Mouse (Mus musculus) frontal cortex, adult 2 months (tissue): ENCODE data around the gene Defa20. TPM values are rescaled to one million over a fixed set of nuclear protein-coding genes. Genes with fewer than 3 reads are reported as not detected.
"Not testable (repeated sequence)": the region's sequence is repeated elsewhere in the genome, so short reads cannot be mapped to it uniquely, and the experiment has no call there.

Experiments
- DNase-seq, 2 experiments: peaks; one replicate each; pipeline ENCODE4 v3.0.0; 2022; ENCODE audit warnings: low spot score in 1 of 2; ENCODE audit errors: extremely low spot score in 1 of 2
- polyA plus RNA-seq: library from polyadenylated mRNA; depleted of rRNA; stranded (reverse); fragments of >200 nt; gene quantifications from 2 replicates; pipeline ENCODE4 v1.2.3, GENCODE M21; 2012; rRNA removed

Defa20 gene
- polyA plus RNA-seq = 0.40 TPM in 1 of 2 replicates, not detected in the other

- DNase-seq = not testable (repeated sequence)
These were observed at the start of gene Defa20 for GRCm38 (mm10) chr8:21508958-21509357. TSS of gene Defa20 (plus strand) at chr8:21509258.

GRCm38 (mm10) chr8:21528732-21529131 is 19.7 kb downstream of the Defa20 start, which contains the start of gene Defa32:
TSS of gene Defa32 (plus strand) at chr8:21529032.
- not testable (repeated sequence) for DNase-seq

Other genes with a start within 250 kb of the Defa20 start
- not detected in 2 replicates for gene Defa27, start 193.7 kb upstream of the Defa20 start, polyA plus RNA-seq
- gene Defa29, start 182.2 kb upstream of the Defa20 start, polyA plus RNA-seq = not detected in 2 replicates
- gene Defa2, start 130.7 kb upstream of the Defa20 start, polyA plus RNA-seq = not detected in 2 replicates
- not detected in 2 replicates for gene Defa33, start 117.4 kb upstream of the Defa20 start, polyA plus RNA-seq
- gene Defa36, start 81.8 kb upstream of the Defa20 start, polyA plus RNA-seq = not detected in 2 replicates
- gene Gm7849, start 52.7 kb upstream of the Defa20 start, polyA plus RNA-seq = not detected in 2 replicates
- gene Defa32, start 19.8 kb downstream of the Defa20 start, polyA plus RNA-seq = 0.40 TPM in 1 of 2 replicates, not detected in the other
- not detected in 2 replicates for gene Defa37, start 56.1 kb downstream of the Defa20 start, polyA plus RNA-seq
- gene Defa28, start 73.7 kb downstream of the Defa20 start, polyA plus RNA-seq = not detected in 2 replicates
- not detected in 2 replicates for gene Gm7861, start 85.2 kb downstream of the Defa20 start, polyA plus RNA-seq
- not detected in 2 replicates for gene Defa26, start 108.9 kb downstream of the Defa20 start, polyA plus RNA-seq
- gene Defa17, start 146.5 kb downstream of the Defa20 start, polyA plus RNA-seq = not detected in 2 replicates
- gene Defa34, start 156.5 kb downstream of the Defa20 start, polyA plus RNA-seq = not detected in 2 replicates
- gene AY761184, start 194.4 kb downstream of the Defa20 start, polyA plus RNA-seq = not detected in 2 replicates
- gene Defa24, start 225.2 kb downstream of the Defa20 start, polyA plus RNA-seq = not detected in 2 replicates